Mouse (Mus musculus) T-helper 1 cell (primary cell): ENCODE results near the gene Stxbp1.

Experiments used
- in situ Hi-C: fragments of 300-600 bp; cut with MboI, MseI; formaldehyde crosslinking; loops from one replicate; pipeline ENCODE4 v1.15.1; 2025; ENCODE audit warnings: high pct_unique_total_duplicates

The Stxbp1 gene

DNA sequence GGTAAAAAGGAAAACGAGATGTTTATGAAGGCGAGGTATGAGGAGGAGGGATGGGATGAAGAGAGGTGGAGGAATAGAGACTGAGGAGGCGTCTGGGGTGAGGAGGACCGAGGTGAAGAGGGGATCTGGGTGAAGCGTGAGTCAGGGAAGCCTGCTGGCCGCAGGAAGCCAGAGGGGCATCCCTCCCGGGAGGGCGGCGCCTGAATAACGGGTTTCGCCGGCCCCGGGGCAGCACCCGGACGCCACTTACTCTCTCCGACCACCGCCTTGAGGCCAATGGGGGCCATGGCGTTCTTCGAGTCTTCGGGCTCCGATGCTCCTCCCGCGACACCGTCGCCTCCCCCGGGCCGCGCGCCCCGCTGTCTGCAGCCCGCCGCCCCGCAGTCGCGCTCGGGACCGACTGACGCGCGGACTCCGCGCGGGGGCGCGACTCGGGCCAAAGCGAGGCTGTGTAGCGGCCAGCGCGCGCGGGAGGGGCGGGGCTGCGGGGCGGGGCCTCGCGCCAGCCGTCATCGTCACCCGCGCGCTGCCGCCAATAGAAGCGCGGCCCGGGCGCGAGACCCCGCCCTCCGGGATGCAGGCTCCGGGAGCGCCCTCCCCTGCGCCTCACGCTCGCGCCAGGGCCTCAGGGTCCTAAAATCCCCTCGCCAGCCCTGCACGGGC lies at the start of gene Stxbp1:
Gene Stxbp1, minus strand, starts transcription at position 441 of the 663 bp plus-strand sequence.
- in situ Hi-C loops: no loop called here

DNA sequence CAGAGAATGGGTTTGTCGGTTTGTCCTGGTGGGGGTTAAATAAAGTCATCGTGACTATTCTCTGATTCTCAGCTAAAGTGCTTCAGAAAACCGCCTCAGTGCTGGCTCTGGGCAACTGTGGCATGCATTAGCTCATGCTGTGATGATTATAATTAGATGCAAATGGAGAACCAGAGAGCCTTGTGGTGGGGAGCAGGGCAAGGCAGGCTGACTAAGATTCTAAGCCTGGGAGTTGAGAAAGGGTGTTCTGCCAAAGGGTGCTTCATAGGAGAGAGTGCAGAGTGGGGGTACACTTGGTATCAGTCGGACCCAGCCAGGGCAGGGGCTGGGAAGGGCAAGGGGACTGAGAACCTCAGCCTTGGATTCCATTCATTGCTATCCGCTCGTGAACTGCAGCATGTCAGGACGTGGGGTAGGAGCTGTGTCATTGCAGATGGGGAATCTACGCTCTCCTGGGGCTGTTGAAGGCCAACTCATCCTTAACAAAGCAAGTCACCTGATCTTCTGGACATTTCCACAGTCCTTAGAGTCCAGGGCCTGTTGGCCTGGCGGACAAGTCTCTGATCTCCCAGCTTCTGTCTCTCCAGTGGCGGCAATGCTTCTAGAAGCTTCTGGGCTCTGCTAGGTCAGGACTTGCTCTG lies 49.6 kb upstream of the Stxbp1 start:
- in situ Hi-C loops: no loop called here

GRCm38 (mm10) chr2:32895606-32896106 lies 48.6 kb upstream of the Stxbp1 start:
- in situ Hi-C loops: no loop called here

- in situ Hi-C loops: no loop called here
Measured at GRCm38 (mm10) chr2:32894097-32894496, 47.1 kb upstream of the Stxbp1 start.

DNA sequence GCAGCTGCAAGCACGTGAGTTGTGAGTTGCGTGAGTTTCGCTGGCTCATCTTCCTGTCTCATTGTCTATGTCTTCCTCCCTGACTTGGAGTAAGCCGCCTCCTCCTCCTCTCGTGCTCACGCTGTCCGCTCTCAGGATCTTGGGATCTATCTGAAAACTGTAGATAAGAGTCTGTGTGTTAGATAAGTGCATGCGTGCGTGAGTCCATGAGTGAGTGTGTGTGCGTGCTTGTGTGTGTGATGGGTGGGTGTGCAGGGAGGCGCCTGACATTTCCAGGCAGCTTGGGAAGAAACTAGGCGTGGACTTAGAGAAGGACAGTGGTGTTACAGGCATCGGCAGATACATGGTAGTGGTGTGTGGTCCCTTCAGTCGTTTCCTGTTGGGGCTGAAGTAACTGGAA lies 45.4 kb upstream of the Stxbp1 start:
- in situ Hi-C loops: no loop called here

- in situ Hi-C loops: no loop called here
Measured at GRCm38 (mm10) chr2:32891278-32891677, 44.2 kb upstream of the Stxbp1 start.

- in situ Hi-C loops: no loop called here
Measured at GRCm38 (mm10) chr2:32890280-32890679, 43.2 kb upstream of the Stxbp1 start.

- in situ Hi-C loops: no loop called here
Measured at GRCm38 (mm10) chr2:32888551-32888950, 41.5 kb upstream of the Stxbp1 start.

GRCm38 (mm10) chr2:32888029-32888428 lies 41.0 kb upstream of the Stxbp1 start:
- in situ Hi-C loops: no loop called here

GRCm38 (mm10) chr2:32884745-32885144 lies 37.7 kb upstream of the Stxbp1 start:
- in situ Hi-C loops: no loop called here

DNA sequence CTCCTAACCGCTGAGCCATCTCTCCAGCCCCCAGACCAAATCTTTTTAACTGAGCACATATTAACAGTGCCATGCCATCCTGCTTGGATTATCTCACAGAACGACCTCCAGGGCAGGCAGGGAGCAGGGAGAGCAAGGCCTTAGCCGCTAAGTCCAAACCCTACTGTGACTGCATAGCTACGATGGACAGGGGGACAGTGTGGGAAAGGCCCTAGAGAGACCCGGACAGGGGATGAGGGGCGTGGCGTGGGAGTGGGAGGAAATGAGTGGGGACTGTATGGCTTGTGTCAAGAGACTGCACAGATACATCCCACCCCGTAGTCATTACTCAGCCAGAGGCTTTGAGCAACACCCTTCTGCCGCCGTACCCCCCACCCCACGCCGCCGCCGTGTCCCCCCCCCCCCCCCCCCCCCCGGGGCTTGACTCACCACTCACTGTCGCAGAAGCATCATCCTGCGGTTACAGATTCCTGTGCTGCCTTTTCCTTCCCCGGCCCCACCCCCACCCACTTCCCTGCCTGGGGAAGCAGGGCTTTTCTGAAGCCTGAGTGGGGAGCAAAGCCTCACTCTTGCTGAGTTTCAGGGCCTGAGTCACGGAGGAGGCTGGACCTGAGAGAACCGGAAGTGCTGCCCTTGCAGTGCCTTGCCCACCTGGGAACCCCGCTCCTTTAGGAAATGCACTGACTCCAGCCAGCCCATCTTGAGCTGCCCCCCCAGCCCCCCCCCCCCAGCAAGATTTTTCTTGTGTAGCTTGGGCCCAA lies 35.4 kb upstream of the Stxbp1 start:
- in situ Hi-C loops: no loop called here

DNA sequence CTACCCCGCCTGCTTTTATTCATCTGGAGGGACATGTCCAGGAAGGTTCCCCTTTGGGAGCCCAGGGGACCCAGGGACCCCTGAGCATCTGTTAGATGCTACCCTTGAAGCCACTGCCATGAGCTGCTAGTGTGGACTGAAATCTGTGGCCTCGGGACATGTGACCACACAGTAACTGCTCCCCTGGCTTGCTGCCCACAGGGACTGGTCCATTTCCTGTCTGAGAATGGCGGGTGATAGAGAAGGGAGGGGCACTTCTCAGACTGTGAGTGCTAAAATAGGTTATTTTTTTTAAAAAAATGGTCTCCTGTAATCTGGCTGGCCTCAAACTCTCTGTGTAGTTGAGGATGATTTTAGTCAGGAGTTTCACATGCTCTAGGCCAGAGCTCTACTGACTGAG lies 34.7 kb upstream of the Stxbp1 start:
- in situ Hi-C loops: no loop called here

DNA sequence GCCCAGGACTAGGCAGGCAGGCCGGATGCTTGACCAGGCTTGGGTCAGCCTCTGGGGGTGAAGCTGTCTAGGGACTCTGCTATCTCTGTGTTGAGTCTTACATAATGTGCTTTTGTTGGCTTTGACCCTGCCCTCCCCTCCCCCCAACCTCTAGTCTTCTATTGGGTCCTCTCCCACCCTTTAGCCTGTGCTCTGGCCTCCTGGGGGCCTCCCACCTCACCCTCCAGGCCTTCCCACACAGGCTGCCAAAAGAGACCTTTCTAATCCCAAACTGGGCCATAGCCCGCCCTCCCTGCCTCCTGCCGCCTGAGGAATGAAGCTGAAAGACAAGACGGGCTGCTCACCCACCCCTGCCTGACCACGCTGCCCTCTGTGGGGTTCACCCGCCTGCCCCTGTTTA lies 34.0 kb upstream of the Stxbp1 start:
- in situ Hi-C loops: no loop called here

DNA sequence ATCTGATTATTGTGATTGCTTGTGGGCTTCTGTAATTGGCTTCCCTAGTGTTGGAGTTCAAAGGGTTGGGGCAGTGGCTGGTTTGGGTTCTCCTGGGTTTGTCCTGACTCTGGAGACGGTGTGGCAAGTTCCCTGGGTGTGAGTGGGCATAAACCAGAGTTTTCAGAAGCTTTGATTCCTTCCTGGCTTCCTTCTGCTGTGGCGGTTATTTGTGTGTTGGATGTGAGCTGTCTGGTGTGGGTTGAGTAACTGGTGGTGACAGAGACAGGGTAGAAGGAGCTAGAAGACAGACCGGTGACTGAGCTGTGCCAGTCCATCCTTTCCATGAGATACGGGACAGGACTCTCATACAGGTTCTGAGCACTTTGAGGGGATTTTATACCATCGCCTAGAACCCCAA lies 32.5 kb upstream of the Stxbp1 start:
- in situ Hi-C loops: no loop called here

DNA sequence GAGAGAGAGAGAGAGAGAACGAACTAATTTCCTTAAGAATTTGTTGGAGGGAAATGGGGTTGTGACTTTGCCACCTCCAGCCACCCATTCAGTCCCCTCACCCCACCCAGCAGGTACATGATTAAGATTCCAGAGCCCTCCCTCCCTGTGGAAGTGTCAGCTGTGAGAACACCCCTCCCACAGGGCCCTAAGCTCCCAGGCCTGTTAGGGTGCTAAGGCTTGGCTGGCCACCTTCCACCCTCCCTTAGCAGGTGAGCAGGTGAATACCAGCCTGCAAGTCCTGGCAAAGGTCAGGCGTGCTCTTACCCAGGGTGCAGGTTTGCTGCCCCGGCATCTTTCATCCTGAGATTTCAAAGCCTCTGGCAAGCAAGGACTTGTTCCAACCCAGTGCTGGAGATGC lies 31.4 kb upstream of the Stxbp1 start:
- in situ Hi-C loops: no loop called here

- in situ Hi-C loops: no loop called here
Measured at GRCm38 (mm10) chr2:32877761-32878393, 30.8 kb upstream of the Stxbp1 start.

DNA sequence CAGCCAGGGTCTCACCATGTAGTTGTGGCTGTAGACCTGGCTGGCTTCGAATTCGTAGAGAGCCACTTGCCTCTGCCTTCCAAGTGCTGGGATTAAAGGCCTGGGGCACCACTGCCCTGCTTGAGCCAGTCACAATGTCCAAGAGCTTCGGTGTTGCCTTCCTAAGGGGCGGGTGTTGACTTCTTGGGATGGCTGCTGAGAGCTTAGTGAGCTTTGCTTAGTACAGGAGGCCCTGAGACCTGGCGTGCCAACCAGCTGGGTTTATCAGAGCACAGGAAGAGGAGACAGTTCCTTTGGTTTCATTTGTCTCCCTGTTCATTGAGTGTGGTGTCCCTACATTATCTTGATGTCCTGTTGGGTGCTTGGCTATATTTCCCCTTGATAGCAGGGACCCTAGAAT lies 30.3 kb upstream of the Stxbp1 start:
- in situ Hi-C loops: no loop called here

- in situ Hi-C loops: no loop called here
Measured at GRCm38 (mm10) chr2:32876490-32877302, 29.7 kb upstream of the Stxbp1 start.

DNA sequence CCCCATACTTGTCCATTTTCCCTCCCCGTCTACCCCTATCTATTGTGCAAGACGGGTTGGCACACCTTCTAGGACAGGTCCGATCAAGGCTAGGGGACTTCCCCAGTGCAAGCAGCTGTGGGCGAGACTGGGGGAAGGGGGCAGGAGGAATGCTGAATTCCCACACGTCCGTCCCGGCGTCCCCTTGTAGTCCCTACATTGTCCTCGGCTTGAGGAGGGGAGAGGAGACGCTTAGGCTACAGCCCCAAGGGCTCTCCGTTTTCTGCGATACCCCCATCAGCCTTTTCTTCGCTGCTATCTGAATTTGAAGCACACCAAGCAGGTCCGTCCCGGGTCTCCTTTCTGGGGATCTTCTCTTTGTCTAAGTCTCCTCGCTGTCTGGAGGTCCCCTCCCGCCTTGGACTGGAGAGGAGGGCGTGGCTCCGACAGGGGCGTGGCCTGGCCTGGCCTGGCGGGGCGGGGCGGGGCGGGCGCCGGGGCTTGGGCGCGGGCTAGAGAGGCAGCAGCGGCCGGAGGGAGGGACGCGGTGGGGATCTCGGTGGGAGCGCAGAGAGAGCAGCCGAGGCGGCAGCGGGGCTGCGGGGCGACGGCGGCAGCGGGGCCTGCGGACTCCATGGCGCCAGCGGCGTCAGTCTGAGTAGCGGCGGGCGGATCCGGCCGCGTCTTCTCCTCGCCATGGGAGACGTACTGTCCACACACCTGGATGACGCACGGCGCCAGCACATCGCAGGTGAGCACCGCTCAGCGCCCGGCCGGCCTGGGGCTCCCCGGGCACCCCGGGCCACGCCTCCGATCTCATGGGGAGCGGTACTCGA lies 28.8 kb upstream of the Stxbp1 start, which contains the start of gene Fam129b:
Gene Fam129b, plus strand, starts transcription at position 440 of the 815 bp plus-strand sequence.
- in situ Hi-C loops: no loop called here

DNA sequence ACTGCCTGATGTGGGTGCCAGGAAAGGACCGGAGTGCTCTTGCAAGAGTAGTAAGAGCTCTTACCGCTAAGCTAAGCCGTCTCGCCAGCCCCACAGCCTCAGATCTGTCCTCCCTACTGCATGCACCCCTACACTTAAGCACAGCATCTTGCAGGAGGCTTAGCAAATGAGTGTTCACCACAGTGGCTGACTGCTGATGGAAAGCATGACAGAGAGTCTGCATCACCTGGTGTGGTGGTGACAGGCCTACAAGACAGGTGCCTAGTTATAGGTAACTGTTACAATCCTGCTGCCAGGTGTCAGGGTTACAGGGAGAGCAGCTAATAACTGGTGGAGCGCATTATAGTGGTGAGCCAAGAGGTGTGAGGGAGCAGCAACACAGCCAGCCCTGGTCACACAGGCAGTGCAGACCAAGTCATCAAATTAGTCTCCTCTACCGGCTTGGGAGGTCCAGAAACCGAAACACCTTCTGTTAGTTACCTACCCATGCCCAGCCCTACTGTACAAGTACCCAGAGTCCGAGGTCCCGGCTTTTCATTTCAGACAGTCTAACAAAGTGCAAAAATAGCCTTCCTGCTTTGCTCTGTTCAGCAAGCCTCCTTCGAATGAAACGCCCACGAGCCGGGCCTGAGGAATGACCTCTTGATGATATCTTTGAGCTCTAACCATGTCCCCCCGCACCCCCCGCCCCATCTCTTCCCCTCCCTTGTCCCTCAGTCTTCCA lies 28.1 kb upstream of the Stxbp1 start:
- in situ Hi-C loops: no loop called here
